Mouse (Mus musculus): Measurements from ENCODE around the gene Zfp991.
"Not testable (repeated sequence)": the region's sequence is repeated elsewhere in the genome, so short reads cannot be mapped to it uniquely, and the experiment has no call there.

GRCm38 (mm10) chr4:147181141-147181685 lies 49.4 kb downstream of the Zfp991 start:
- not testable (repeated sequence) for TF ChIP-seq ZNF384 (IDR thresholded peaks at IDR 0.05; ENCODE audit: low read depth, low read length); HCFC1 (IDR thresholded peaks at IDR 0.05; ENCODE audit: borderline replicate concordance, insufficient read depth, low read length); ZC3H11A (IDR thresholded peaks at IDR 0.05; ENCODE audit: borderline replicate concordance, low read depth, low read length); CHD2 (IDR thresholded peaks at IDR 0.05; ENCODE audit: low read depth, low read length)

All from ES-E14 (cell line).